Mouse (Mus musculus) ovary, postnatal 14 days (tissue): ENCODE results near the gene Reep3.
"Not testable (repeated sequence)": the region's sequence is repeated elsewhere in the genome, so short reads cannot be mapped to it uniquely, and the experiment has no call there.

Source experiments
- DNase-seq: peaks from one replicate; pipeline ENCODE4 v3.0.0; 2022; ENCODE audit warnings: low spot score

Gene Reep3

GRCm38 (mm10) chr10:67017891-67018290 is 78.9 kb downstream of the Reep3 start:
- no peak for DNase-seq

- no peak for DNase-seq
Observed at GRCm38 (mm10) chr10:67017315-67017714, 79.4 kb downstream of the Reep3 start.

- no peak for DNase-seq
Observed at GRCm38 (mm10) chr10:67016615-67017278, 80.0 kb downstream of the Reep3 start.

GRCm38 (mm10) chr10:67014746-67015145 is 82.0 kb downstream of the Reep3 start:
- no peak for DNase-seq

- DNase-seq = no peak
Observed at GRCm38 (mm10) chr10:67010521-67010920, 86.2 kb downstream of the Reep3 start.

- DNase-seq = no peak
Observed at GRCm38 (mm10) chr10:67004527-67005042, 92.2 kb downstream of the Reep3 start.

- peak; percentile 24 for DNase-seq
Observed at GRCm38 (mm10) chr10:67003743-67004526, 92.8 kb downstream of the Reep3 start.

GRCm38 (mm10) chr10:67003009-67003742 is 93.6 kb downstream of the Reep3 start:
- DNase-seq = peak; percentile 39

GRCm38 (mm10) chr10:67002207-67003008 is 94.3 kb downstream of the Reep3 start:
- DNase-seq = peak; percentile 68

GRCm38 (mm10) chr10:67000958-67001615 is 95.7 kb downstream of the Reep3 start:
- not testable (repeated sequence) for DNase-seq

- no peak for DNase-seq
Observed at GRCm38 (mm10) chr10:67000136-67000535, 96.6 kb downstream of the Reep3 start.

GRCm38 (mm10) chr10:66998770-66999169 is 98.0 kb downstream of the Reep3 start:
- DNase-seq = no peak

GRCm38 (mm10) chr10:66995181-66995580 is 101.6 kb downstream of the Reep3 start:
- DNase-seq = no peak

- DNase-seq = peak; percentile 9
Observed at GRCm38 (mm10) chr10:66994469-66994868, 102.3 kb downstream of the Reep3 start.

GRCm38 (mm10) chr10:66992591-66992990 is 104.2 kb downstream of the Reep3 start:
- no peak for DNase-seq

- no peak for DNase-seq
Observed at GRCm38 (mm10) chr10:66990506-66990905, 106.2 kb downstream of the Reep3 start.

- DNase-seq = no peak
Observed at GRCm38 (mm10) chr10:66983043-66983442, 113.7 kb downstream of the Reep3 start.

GRCm38 (mm10) chr10:66978215-66978614 is 118.5 kb downstream of the Reep3 start:
- no peak for DNase-seq

GRCm38 (mm10) chr10:66977093-66977492 is 119.7 kb downstream of the Reep3 start:
- DNase-seq = no peak

GRCm38 (mm10) chr10:66975451-66975850 is 121.3 kb downstream of the Reep3 start:
- no peak for DNase-seq

- no peak for DNase-seq
Observed at GRCm38 (mm10) chr10:66974417-66974816, 122.3 kb downstream of the Reep3 start.
